ENCODE assay signal across 11 mouse cellular contexts in genomic region chr11:70594253-70594989, GRCm38 (mm10). TPM values are rescaled to one million over a fixed set of nuclear protein-coding genes. Genes with fewer than 3 reads are reported as not detected.
DNase-seq lines count a peak whose midpoint lies in the region; ATAC-seq and TF ChIP-seq lines count a peak whose summit lies in the region.
"Had no signal": no experiment of that assay in that cellular context is flagged by ENCODE, and none has a peak within 500 bp of the region (broad histone marks: within the 10 kb centered on the region; RNA-seq: fewer than 3 reads in every experiment).

No protein-coding gene starts in this region.

- no peak for DNase-seq in embryonic facial prominence, embryonic 10.5 days (ENCODE audit: low spot score)
- DNase-seq in spleen, adult 2 months (ENCODE audit: low read depth in 1 of 2, low spot score in 2 of 2) = no peak
- DNase-seq in spleen, postnatal 4 days (ENCODE audit: low spot score in 2 of 2) = no peak
- peak; percentile 51 to 74 for DNase-seq in kidney, postnatal 25 days
- DNase-seq in ovary, postnatal 36 days (ENCODE audit: low spot score) = no peak
- DNase-seq in frontal cortex, postnatal 10 days (ENCODE audit: low spot score in 2 of 2) = no peak
- DNase-seq in right cerebral cortex, postnatal 4 days = no peak
- DNase-seq: forebrain, postnatal 0 days had no signal

- H3K4me2 ChIP-seq in embryonic facial prominence, embryonic 15.5 days (replicated peaks) = no peak overlapping the region
- H3K4me2 ChIP-seq: neural tube, embryonic 15.5 days had no signal

- no peaks in the 10 kb centered on the region; the same call in 1 of the 2 replicates for H3K4me1 ChIP-seq in embryonic facial prominence, embryonic 15.5 days
- H3K4me1 ChIP-seq in embryonic facial prominence, embryonic 10.5 days = peaks cover 6% of the 10 kb centered on the region; the same call in 1 of the 2 replicates
- peaks cover 19% of the 10 kb centered on the region; the same call in 1 of the 2 replicates for H3K4me1 ChIP-seq in spleen, adult 2 months (ENCODE audit: control insufficient read depth, insufficient read depth, insufficient read length)

- TF ChIP-seq POLR2A in spleen, adult 2 months (IDR thresholded peaks at IDR 0.05; ENCODE audit: low read depth, low read length) = no peak

- ATAC-seq in embryonic facial prominence, embryonic 15.5 days (ENCODE audit: insufficient number of reproducible peaks, low FRiP score, low TSS enrichment, low read depth) = no peak
- ATAC-seq: forebrain, postnatal 0 days had no signal

- H3K4me3 ChIP-seq in embryonic facial prominence, embryonic 15.5 days (replicated peaks) = no peak overlapping the region
- no peak overlapping the region for H3K4me3 ChIP-seq in embryonic facial prominence, embryonic 10.5 days
- H3K4me3 ChIP-seq in spleen, adult 2 months (ENCODE audit: extremely low read depth, insufficient read depth, insufficient read length) = no peak overlapping the region
- H3K4me3 ChIP-seq: neural tube, embryonic 15.5 days had no signal

- 86% methylated on average over 15 of the region's 15 CpGs for WGBS in embryonic facial prominence, embryonic 15.5 days
- WGBS in embryonic facial prominence, embryonic 10.5 days = 85% methylated on average over 15 of the region's 15 CpGs
- WGBS in spleen, adult 2 months = 55% methylated on average over 15 of the region's 15 CpGs

- H3K27ac ChIP-seq in embryonic facial prominence, embryonic 15.5 days (replicated peaks) = 0 out of 2 replicates have a peak overlapping the region, but pooled peaks have one; percentile 19
- H3K27ac ChIP-seq in embryonic facial prominence, embryonic 10.5 days (replicated peaks) = no peak overlapping the region
- peak overlapping the region; percentile 52 for H3K27ac ChIP-seq in spleen, adult 2 months (ENCODE audit: insufficient read depth, low read length)
- H3K27ac ChIP-seq: neural tube, embryonic 15.5 days had no signal

- H3K9me3 ChIP-seq in embryonic facial prominence, embryonic 15.5 days (replicated peaks) = no peaks in the 10 kb centered on the region
- H3K9me3 ChIP-seq in embryonic facial prominence, embryonic 10.5 days = no peaks in the 10 kb centered on the region
- H3K9me3 ChIP-seq: neural tube, embryonic 15.5 days had no signal

- no peaks in the 10 kb centered on the region for H3K27me3 ChIP-seq in embryonic facial prominence, embryonic 15.5 days
- H3K27me3 ChIP-seq in embryonic facial prominence, embryonic 10.5 days (replicated peaks; ENCODE audit: low read depth, poor library complexity, severe bottlenecking) = no peaks in the 10 kb centered on the region
- no peaks in the 10 kb centered on the region for H3K27me3 ChIP-seq in spleen, adult 2 months (ENCODE audit: control insufficient read depth, insufficient read depth, low read length)
- H3K27me3 ChIP-seq: neural tube, embryonic 15.5 days had no signal

- H3K9ac ChIP-seq in embryonic facial prominence, embryonic 15.5 days = no peak overlapping the region
- H3K9ac ChIP-seq: forebrain, postnatal 0 days; neural tube, embryonic 15.5 days had no signal

- peaks cover 18% of the 10 kb centered on the region for H3K36me3 ChIP-seq in embryonic facial prominence, embryonic 15.5 days
- peaks cover 30% of the 10 kb centered on the region for H3K36me3 ChIP-seq in embryonic facial prominence, embryonic 10.5 days (replicated peaks)
- H3K36me3 ChIP-seq in spleen, adult 2 months (ENCODE audit: control insufficient read depth, insufficient read depth, low read length) = no peaks in the 10 kb centered on the region

- no peak for TF ChIP-seq CTCF in spleen, adult 2 months (IDR thresholded peaks at IDR 0.05; ENCODE audit: extremely low read depth, insufficient read depth, insufficient read length, insufficient replicate concordance)

RNA-seq across cellular contexts. Expression of gene 4930544D05Rik, which starts 21.2 kb away (rescaled TPM):
- not detected in 2 replicates for polyA plus RNA-seq in embryonic facial prominence, embryonic 15.5 days (2015; fragmentation: Nextera tagmentation; extraction: Ambion mirVana)
- not detected in 2 replicates for polyA plus RNA-seq in embryonic facial prominence, embryonic 10.5 days (2016; fragmentation: Nextera tagmentation; extraction: Ambion mirVana)
- polyA plus RNA-seq in spleen, adult 2 months (2012; rRNA removed) = not detected in 2 replicates
- polyA plus RNA-seq: forebrain, postnatal 0 days; liver, embryonic 16.5 days; neural tube, embryonic 15.5 days had no signal

RNA-seq across cellular contexts. Expression of gene Chrne, which starts 24.6 kb away (rescaled TPM):
- 0.49 and 0.65 TPM in 2 replicates for polyA plus RNA-seq in embryonic facial prominence, embryonic 15.5 days (2015; fragmentation: Nextera tagmentation; extraction: Ambion mirVana)
- polyA plus RNA-seq in embryonic facial prominence, embryonic 10.5 days (2016; fragmentation: Nextera tagmentation; extraction: Ambion mirVana) = not detected in 2 replicates
- 0.66 and 0.99 TPM in 2 replicates for polyA plus RNA-seq in spleen, adult 2 months (2012; rRNA removed)
- polyA plus RNA-seq: liver, embryonic 16.5 days had no signal

RNA-seq across cellular contexts. Expression of gene Mink1, which starts 31.7 kb away (rescaled TPM):
- 16.7 and 20.3 TPM in 2 replicates for polyA plus RNA-seq in embryonic facial prominence, embryonic 15.5 days (2015; fragmentation: Nextera tagmentation; extraction: Ambion mirVana)
- 14.6 and 15.2 TPM in 2 replicates for polyA plus RNA-seq in embryonic facial prominence, embryonic 10.5 days (2016; fragmentation: Nextera tagmentation; extraction: Ambion mirVana)
- 74.8 and 91.9 TPM in 2 replicates for polyA plus RNA-seq in spleen, adult 2 months (2012; rRNA removed)

RNA-seq across cellular contexts. Expression of gene Gp1ba, which starts 44.5 kb away (rescaled TPM):
- polyA plus RNA-seq in embryonic facial prominence, embryonic 15.5 days (2015; fragmentation: Nextera tagmentation; extraction: Ambion mirVana) = 0.23 and 0.32 TPM in 2 replicates
- 0.26 and 0.76 TPM in 2 replicates for polyA plus RNA-seq in embryonic facial prominence, embryonic 10.5 days (2016; fragmentation: Nextera tagmentation; extraction: Ambion mirVana)
- polyA plus RNA-seq in spleen, adult 2 months (2012; rRNA removed) = 6.8 and 9.3 TPM in 2 replicates

RNA-seq across cellular contexts. Expression of gene Rnf167, which starts 52.6 kb away (rescaled TPM):
- 129 and 147 TPM in 2 replicates for polyA plus RNA-seq in embryonic facial prominence, embryonic 15.5 days (2015; fragmentation: Nextera tagmentation; extraction: Ambion mirVana)
- 89.7 and 91.9 TPM in 2 replicates for polyA plus RNA-seq in embryonic facial prominence, embryonic 10.5 days (2016; fragmentation: Nextera tagmentation; extraction: Ambion mirVana)
- 137 and 158 TPM in 2 replicates for polyA plus RNA-seq in spleen, adult 2 months (2012; rRNA removed)

Comparison
In these comparisons a context has a peak if more than half of its experiments do, and no peak if none do; other contexts are left out.
1. DNase-seq: peak in kidney, postnatal 25 days (2 of 2); none in embryonic facial prominence, embryonic 10.5 days (single experiment), spleen, adult 2 months (0 of 2), spleen, postnatal 4 days (0 of 2), ovary, postnatal 36 days (single experiment), frontal cortex, postnatal 10 days (0 of 2) and right cerebral cortex, postnatal 4 days (single experiment).